Mouse (Mus musculus) adrenal gland, adult (tissue): ENCODE measurements around the gene Ctnnbip1.
"Not testable (repeated sequence)": the region's sequence is repeated elsewhere in the genome, so short reads cannot be mapped to it uniquely, and the experiment has no call there.

Experiments
- DNase-seq, 2 experiments: peaks; one replicate each; pipeline ENCODE4 v3.0.0; 2022 to 2023; ENCODE audit warnings: low spot score in 1 of 2; ENCODE audit not compliant: inconsistent age in 2 of 2

Gene Ctnnbip1

DNA sequence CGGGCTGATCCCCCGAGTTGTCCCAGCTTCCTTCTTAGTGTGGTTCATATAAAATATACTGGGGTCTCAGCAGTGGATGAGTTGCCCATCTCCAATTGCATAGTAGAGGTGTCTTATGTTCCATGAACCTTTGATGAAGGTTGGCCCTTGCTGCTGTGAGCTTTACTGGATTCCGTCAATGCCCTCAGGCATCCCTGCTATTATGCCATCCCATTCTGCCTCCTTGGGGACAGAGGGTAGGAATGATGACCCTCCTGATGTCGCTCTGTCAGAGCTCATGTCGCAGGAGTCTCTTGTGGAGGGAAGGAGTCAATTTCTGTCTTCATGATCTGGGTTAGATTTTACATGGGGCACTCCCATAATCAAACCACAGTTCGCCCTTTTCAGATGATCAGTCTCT, 95.5 kb downstream of the Ctnnbip1 start:
- not testable (repeated sequence) for DNase-seq

DNA sequence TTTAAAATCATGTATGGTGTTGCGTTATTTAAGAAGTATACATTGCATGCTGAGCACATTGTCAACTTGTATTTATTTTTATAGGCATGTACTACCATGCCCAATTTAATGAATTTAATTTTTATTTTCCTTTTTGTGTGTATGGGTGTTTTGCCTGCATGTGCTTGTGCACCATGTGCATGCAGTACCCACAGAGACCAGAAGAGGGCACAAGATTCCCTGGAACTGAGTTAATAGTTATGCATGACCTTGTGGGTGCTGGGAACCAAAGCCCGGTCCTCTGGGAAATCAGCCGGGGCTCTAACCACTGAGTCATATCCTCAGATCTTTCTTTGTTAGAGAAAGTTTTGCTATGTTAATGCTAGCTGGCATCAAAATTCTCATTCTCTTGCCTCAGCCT, 96.8 kb downstream of the Ctnnbip1 start:
- no peak for DNase-seq
